Mouse (Mus musculus) heart, embryonic 15.5 days (tissue): ENCODE measurements at regions not wholly inside any gene's neighbourhood (a gene's known extent, or its start where the extent isn't known, plus 50 kb on each side); places are given as distances from the start of the nearest gene placed in this dataset.
A peak's percentile ranks its signal among the peaks of the same experiment; 100 is the strongest.

Source experiments
- ATAC-seq: fragments of 200-750 bp; cut with Nextera tagmentation; replicated peaks from 2 replicates; pipeline ENCODE4 v1.8.0; 2017; ENCODE audit warnings: low read depth, moderate TSS enrichment; ENCODE audit not compliant: insufficient number of reproducible peaks, insufficient read depth, low FRiP score
- H3K27ac ChIP-seq: fragments of 300-500 bp; sonication (generic); 2 replicates; pipeline ENCODE4 v1.5.1; 2015; ENCODE audit warnings: mild to moderate bottlenecking, inconsistent platforms
- H3K27me3 ChIP-seq: fragments of 300-500 bp; sonication (generic); 2 replicates; pipeline ENCODE4 v1.6.1; 2015; ENCODE audit warnings: inconsistent platforms
- H3K36me3 ChIP-seq: fragments of 300-500 bp; sonication (generic); 2 replicates; pipeline ENCODE4 v1.6.1; 2015; ENCODE audit warnings: mild to moderate bottlenecking, inconsistent platforms
- H3K4me1 ChIP-seq: fragments of 300-500 bp; sonication (generic); replicated peaks from 2 replicates; pipeline ENCODE4 v1.6.1; 2015; ENCODE audit warnings: inconsistent platforms
- H3K4me2 ChIP-seq: fragments of 300-500 bp; sonication (generic); 2 replicates; pipeline ENCODE4 v1.6.1; 2015; ENCODE audit warnings: inconsistent platforms, mild to moderate bottlenecking, moderate library complexity
- H3K4me3 ChIP-seq: fragments of 300-500 bp; sonication (generic); 2 replicates; pipeline ENCODE4 v1.5.1; 2015; ENCODE audit warnings: mild to moderate bottlenecking, inconsistent platforms
- H3K9ac ChIP-seq: fragments of 300-500 bp; sonication (generic); 2 replicates; pipeline ENCODE4 v1.6.1; 2015; ENCODE audit warnings: mild to moderate bottlenecking, inconsistent platforms
- H3K9me3 ChIP-seq: fragments of 300-500 bp; sonication (generic); replicated peaks from 2 replicates; pipeline ENCODE4 v1.6.1; 2016; ENCODE audit warnings: inconsistent platforms
- WGBS: fragments of 180-500 bp; shearing (Covaris S2); methylation state at CpG from one replicate; pipeline ENCODE4 v1.1.7; 2015; ENCODE audit warnings: mixed read lengths; 5-methylcytosine and 5-hydroxymethylcytosine counted together

DNA sequence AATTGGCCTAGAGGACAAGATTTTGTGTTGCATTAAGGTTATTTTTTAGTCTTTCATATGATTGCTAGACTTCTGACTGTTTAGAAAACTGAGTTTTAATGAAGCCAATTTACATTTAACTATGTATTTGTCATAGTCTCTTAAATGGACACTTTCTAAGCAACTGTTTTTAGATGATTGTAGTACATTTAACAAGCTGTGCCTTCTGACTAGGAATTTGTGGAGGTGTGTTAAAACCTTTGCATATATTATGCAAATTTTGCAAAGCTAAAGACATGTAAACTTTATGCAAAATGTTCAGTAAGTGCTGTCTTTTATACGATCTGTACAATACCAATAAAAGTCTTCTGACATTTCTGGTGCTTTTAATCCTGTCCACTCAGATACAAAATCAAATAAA is 171.9 kb downstream of the 4930544G11Rik start:
- no peak overlapping the region for H3K4me3 ChIP-seq
- H3K9ac ChIP-seq, result no peak overlapping the region
- 80% methylated on average over 1 of the region's 1 CpGs for WGBS
- H3K4me2 ChIP-seq, result no peak overlapping the region
- no peak for ATAC-seq
- no peak overlapping the region for H3K27ac ChIP-seq
- no peaks in the 10 kb centered on the region for H3K27me3 ChIP-seq
- H3K36me3 ChIP-seq, result no peaks in the 10 kb centered on the region
- H3K9me3 ChIP-seq, result no peaks in the 10 kb centered on the region
- peaks cover 6% of the 10 kb centered on the region for H3K4me1 ChIP-seq

- 82% methylated on average over 3 of the region's 3 CpGs for WGBS
These were observed 199.4 kb downstream of the 4930544G11Rik start for GRCm38 (mm10) chr6:66151786-66152185.

GRCm38 (mm10) chr6:66154831-66155230 is 202.4 kb downstream of the 4930544G11Rik start:
- Histone ChIP-seq H3K4me1 (no peaks in the 10 kb centered on the region), H3K9ac (no peak overlapping the region), H3K27me3 (no peaks in the 10 kb centered on the region), H3K36me3 (no peaks in the 10 kb centered on the region), H3K4me3 (no peak overlapping the region), H3K4me2 (no peak overlapping the region), H3K27ac (no peak overlapping the region), H3K9me3 (no peaks in the 10 kb centered on the region)
- no peak for ATAC-seq
- WGBS, result 78% methylated on average over 2 of the region's 2 CpGs

More at GRCm38 (mm10) chr6:66151786-66152185, 199.4 kb downstream of the 4930544G11Rik start:
- no peaks in the 10 kb centered on the region for H3K4me1 ChIP-seq
- no peak overlapping the region for H3K9ac ChIP-seq
- no peak overlapping the region for H3K27ac ChIP-seq
- H3K27me3 ChIP-seq, result no peaks in the 10 kb centered on the region
- no peaks in the 10 kb centered on the region for H3K9me3 ChIP-seq
- H3K4me2 ChIP-seq, result no peak overlapping the region
- ATAC-seq, result no peak
- no peak overlapping the region for H3K4me3 ChIP-seq
- no peaks in the 10 kb centered on the region for H3K36me3 ChIP-seq

GRCm38 (mm10) chr6:66160805-66161204 is 208.4 kb downstream of the 4930544G11Rik start:
- Histone ChIP-seq H3K4me3 (no peak overlapping the region), H3K27me3 (no peaks in the 10 kb centered on the region), H3K27ac (no peak overlapping the region), H3K36me3 (no peaks in the 10 kb centered on the region), H3K4me2 (no peak overlapping the region), H3K9me3 (no peaks in the 10 kb centered on the region), H3K4me1 (no peaks in the 10 kb centered on the region), H3K9ac (no peak overlapping the region)
- no peak for ATAC-seq
- 62% methylated on average over 2 of the region's 2 CpGs for WGBS

- Histone ChIP-seq H3K27me3 (no peaks in the 10 kb centered on the region), H3K9ac (no peak overlapping the region), H3K4me3 (no peak overlapping the region), H3K36me3 (no peaks in the 10 kb centered on the region), H3K4me2 (no peak overlapping the region), H3K4me1 (no peaks in the 10 kb centered on the region; the same call in 1 of the 2 replicates), H3K27ac (no peak overlapping the region), H3K9me3 (no peaks in the 10 kb centered on the region)
- no peak for ATAC-seq
- WGBS, result 46% methylated on average over 3 of the region's 3 CpGs
These were observed 216.5 kb downstream of the 4930544G11Rik start for GRCm38 (mm10) chr6:66168913-66169312.

DNA sequence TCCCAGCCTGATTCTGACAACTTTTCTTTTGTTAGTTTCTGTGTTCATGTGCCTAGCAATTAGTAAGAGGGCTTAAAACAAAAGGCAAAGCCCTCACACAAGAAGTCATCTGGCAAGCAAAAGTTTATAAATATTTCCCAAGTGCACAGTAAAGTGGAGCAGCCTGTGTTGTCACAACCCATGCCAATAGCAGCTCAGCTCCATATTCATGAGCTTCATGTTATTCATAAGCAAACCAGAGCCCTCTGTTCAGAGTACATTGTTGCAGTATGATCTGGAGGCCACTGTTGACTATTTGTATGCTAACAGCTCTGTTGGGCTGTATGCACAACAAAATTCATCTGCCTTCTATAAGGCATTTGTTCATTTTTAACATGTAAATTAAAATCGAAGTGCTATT is 245.6 kb downstream of the 4930544G11Rik start:
- no peak for ATAC-seq
- Histone ChIP-seq H3K4me3 (no peak overlapping the region), H3K27ac (no peak overlapping the region), H3K9ac (no peak overlapping the region), H3K27me3 (no peaks in the 10 kb centered on the region), H3K4me1 (peaks cover 8% of the 10 kb centered on the region), H3K9me3 (no peaks in the 10 kb centered on the region), H3K4me2 (no peak overlapping the region), H3K36me3 (no peaks in the 10 kb centered on the region)
- WGBS, result 88% methylated on average over 1 of the region's 1 CpGs

DNA sequence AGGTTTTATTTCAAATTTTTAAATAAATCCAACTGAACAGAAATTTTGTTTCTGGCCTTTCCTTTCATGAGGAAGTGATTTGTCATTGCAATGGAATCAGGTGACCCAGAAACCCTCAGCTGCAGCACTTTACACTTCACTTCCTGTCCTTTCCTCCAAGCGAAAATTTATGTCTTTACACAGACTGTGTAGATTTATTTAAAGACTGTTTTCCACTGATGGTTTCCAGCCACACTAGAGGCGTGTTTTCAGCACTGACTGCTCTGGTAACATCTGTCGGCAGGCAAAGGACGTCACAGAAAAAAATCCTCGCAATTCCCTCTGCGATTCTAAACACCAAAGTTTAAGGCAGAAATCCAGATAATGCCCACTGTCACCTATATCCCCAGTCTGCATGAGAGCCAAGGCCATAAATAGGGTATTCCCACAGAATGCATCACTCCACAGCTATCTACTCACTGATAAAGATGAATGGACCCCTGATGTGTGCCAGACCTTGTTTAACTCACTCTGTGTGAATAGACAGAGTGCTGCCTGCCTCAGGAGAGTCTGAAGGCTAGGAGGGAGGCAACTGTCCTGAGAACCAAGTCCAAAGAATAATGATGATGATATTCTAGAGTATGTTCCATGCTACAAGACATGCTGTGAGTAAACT is 247.9 kb downstream of the 4930544G11Rik start:
- WGBS, result 5% methylated on average over 6 of the region's 6 CpGs

GRCm38 (mm10) chr6:66206197-66206925 is 254.0 kb downstream of the 4930544G11Rik start:
- 66% methylated on average over 5 of the region's 5 CpGs for WGBS
- Histone ChIP-seq H3K4me1 (no peaks in the 10 kb centered on the region), H3K36me3 (no peaks in the 10 kb centered on the region), H3K9me3 (no peaks in the 10 kb centered on the region), H3K27me3 (no peaks in the 10 kb centered on the region), H3K27ac (no peak overlapping the region), H3K4me2 (no peak overlapping the region), H3K9ac (no peak overlapping the region), H3K4me3 (no peak overlapping the region)
- no peak for ATAC-seq

More for the DNA sequence above, 247.9 kb downstream of the 4930544G11Rik start:
- H3K4me1 ChIP-seq, result peaks cover 8% of the 10 kb centered on the region
- H3K4me2 ChIP-seq, result peak overlapping the region; percentile 34
- H3K36me3 ChIP-seq, result no peaks in the 10 kb centered on the region
- no peaks in the 10 kb centered on the region for H3K9me3 ChIP-seq
- no peak overlapping the region for H3K4me3 ChIP-seq
- H3K27me3 ChIP-seq, result no peaks in the 10 kb centered on the region
- no peak overlapping the region for H3K27ac ChIP-seq
- H3K9ac ChIP-seq, result no peak overlapping the region
- ATAC-seq, result no peak

GRCm38 (mm10) chr6:66217543-66217942 is 265.1 kb downstream of the 4930544G11Rik start:
- no peaks in the 10 kb centered on the region for H3K4me1 ChIP-seq
- ATAC-seq, result no peak
- no peak overlapping the region for H3K27ac ChIP-seq
- no peak overlapping the region for H3K9ac ChIP-seq
- no peak overlapping the region for H3K4me2 ChIP-seq
- no peaks in the 10 kb centered on the region for H3K27me3 ChIP-seq
- no peaks in the 10 kb centered on the region for H3K9me3 ChIP-seq
- 58% methylated on average over 2 of the region's 2 CpGs for WGBS
- no peak overlapping the region for H3K4me3 ChIP-seq
- H3K36me3 ChIP-seq, result no peaks in the 10 kb centered on the region

GRCm38 (mm10) chr6:66224164-66224903 is 271.9 kb downstream of the 4930544G11Rik start:
- Histone ChIP-seq H3K36me3 (no peaks in the 10 kb centered on the region), H3K4me1 (no peaks in the 10 kb centered on the region), H3K9me3 (no peaks in the 10 kb centered on the region), H3K4me3 (no peak overlapping the region), H3K4me2 (no peak overlapping the region), H3K27me3 (no peaks in the 10 kb centered on the region), H3K27ac (no peak overlapping the region), H3K9ac (no peak overlapping the region)
- ATAC-seq, result no peak
- WGBS, result 50% methylated on average over 4 of the region's 4 CpGs

- Histone ChIP-seq H3K27me3 (no peaks in the 10 kb centered on the region), H3K9ac (no peak overlapping the region), H3K4me1 (no peaks in the 10 kb centered on the region), H3K9me3 (no peaks in the 10 kb centered on the region), H3K27ac (no peak overlapping the region), H3K4me2 (no peak overlapping the region), H3K36me3 (no peaks in the 10 kb centered on the region), H3K4me3 (no peak overlapping the region)
- no peak for ATAC-seq
- 54% methylated on average over 2 of the region's 2 CpGs for WGBS
These were observed 284.0 kb downstream of the 4930544G11Rik start for GRCm38 (mm10) chr6:66236368-66236767.
